Mouse (Mus musculus): ENCODE measurements at regions not wholly inside any gene's neighbourhood (a gene's known extent, or its start where the extent isn't known, plus 50 kb on each side); places are given as distances from the start of the nearest gene placed in this dataset.

DNA sequence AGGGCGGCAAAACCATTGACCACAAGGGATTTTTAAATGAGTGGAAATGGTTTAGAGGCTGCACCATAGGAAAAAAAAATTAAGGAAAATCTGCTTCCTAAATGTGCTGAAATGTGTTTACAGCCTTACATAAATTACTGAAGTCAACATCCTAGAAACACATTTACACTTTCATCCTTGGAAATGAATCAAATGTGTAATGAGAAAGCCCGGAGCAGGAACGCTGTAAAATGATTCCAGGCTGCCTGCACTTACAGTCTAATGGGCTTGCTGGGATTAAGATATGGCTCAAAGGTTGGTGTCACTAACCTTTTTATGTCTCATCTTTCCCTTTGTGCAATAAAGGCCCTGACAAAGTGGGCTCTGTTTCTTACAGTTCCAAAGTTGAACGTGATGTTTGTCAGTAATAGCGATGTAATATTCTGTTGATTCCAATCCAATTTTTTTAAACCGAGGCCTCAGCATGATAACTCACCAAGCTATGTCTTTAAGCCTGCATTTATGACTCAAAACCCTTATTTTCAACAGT lies 172.1 kb upstream of the B3gat2 start:
- no peak for DNase-seq (ENCODE audit: low spot score in 2 of 2)

GRCm38 (mm10) chr1:23602710-23603291 lies 158.8 kb upstream of the B3gat2 start:
- no peak for DNase-seq (ENCODE audit: low spot score in 2 of 2)

DNA sequence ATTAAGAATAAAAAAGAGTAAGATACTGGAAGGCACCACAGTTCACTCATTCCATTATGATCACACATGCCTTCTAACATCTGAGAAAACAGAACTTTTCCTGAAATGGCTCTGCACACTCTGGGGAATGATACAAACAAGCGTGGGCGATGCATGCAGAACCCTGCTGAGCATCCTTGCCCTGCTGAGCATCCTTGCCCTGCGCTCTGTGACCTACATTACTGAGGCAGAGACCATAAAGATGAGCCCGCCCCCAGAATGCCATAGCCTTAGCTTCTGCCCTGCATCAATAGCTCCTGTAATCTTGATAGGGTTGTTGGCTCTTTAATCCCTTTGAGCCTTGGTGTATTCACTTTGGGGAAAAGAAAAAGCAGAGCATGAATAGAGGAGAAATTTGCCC lies 132.2 kb upstream of the B3gat2 start:
- DNase-seq (ENCODE audit: low spot score in 2 of 2) = no peak

DNA sequence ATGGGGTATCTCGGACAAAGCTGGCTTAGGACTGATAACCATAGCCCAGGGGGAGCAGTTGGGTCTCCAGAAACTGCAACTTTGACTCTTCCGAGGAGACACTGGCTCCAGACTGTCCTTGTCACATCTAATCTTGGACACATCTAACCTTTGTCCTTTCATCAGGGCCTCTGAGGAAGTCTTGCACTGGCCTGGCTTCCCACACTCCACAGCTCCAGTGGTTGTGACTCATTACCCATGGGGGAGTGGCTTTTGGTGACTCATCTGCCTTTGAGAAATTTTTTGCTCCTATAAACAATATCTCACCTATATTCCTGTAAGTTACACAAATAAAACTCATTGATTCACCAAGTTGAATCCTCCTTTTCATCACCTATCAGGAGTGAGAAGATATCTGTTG lies 116.5 kb upstream of the B3gat2 start:
- DNase-seq (ENCODE audit: low spot score in 2 of 2) = no peak

GRCm38 (mm10) chr1:23648875-23649506 lies 112.6 kb upstream of the B3gat2 start:
- no peak for DNase-seq (ENCODE audit: low spot score in 2 of 2)

- DNase-seq (ENCODE audit: low spot score in 2 of 2) = no peak
Observed at GRCm38 (mm10) chr1:23649886-23650285, 111.7 kb upstream of the B3gat2 start.

DNA sequence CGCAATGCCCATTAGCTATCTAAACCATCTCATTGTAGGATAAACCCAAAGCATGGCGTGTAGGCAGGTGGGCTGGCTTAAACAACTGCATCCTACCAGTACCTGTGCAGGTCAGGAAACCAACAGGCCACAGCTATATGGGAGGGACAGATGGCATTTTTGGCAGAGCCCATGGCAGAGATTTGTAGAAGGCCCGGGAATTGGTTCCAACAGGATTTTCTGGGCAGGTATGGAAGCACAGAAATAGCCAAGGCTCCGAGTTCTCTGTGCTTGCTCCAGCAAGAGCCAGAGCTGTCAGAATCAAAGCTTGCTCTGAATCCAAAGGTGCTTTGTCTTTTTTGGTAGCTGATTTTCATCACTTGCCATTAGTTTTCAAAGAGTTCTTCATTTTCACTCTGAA lies 107.9 kb upstream of the B3gat2 start:
- no peak for DNase-seq (ENCODE audit: low spot score in 2 of 2)

DNA sequence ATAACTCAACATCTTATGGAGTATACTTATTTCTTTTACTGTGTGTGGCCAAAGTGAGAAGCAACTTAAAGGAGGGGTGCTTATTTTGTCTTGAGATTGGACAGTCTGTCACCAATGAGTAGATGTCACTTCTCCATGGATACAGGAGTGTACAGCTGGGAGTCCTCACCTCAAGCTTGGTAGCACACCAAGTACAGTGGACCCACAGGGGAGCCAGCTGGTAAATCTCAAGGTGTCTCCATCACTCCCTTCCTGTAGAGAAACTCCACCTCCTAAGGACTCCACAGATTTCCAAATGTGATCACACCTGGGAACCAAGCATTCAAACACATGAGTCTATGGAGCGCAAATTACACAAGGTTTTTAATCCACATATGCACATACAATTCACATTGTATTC lies 105.8 kb upstream of the B3gat2 start:
- DNase-seq (ENCODE audit: low spot score in 2 of 2) = no peak

DNA sequence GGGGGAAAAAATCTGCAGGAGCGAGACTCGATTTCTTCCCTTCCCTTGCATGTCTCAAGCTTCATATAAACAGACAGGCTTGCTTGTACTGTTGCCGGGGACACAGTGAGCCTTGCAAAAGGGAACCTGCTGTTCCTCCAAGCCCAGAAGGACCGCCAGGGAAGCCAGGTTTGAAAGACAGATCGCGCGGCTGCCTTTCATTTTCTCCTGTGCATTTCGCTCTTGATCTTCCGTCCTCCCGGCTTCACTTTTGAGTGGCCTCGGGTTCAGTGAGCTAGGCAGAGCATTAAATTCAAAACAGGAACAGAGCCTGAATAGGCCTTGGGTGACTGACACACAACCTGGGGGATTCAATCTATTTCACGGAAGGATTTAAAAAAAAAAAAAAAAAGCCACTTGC lies 105.3 kb upstream of the B3gat2 start:
- DNase-seq (ENCODE audit: low spot score in 2 of 2) = no peak

- no peak for DNase-seq (ENCODE audit: low spot score in 2 of 2)
Observed at GRCm38 (mm10) chr1:23656718-23657117, 104.8 kb upstream of the B3gat2 start.

DNA sequence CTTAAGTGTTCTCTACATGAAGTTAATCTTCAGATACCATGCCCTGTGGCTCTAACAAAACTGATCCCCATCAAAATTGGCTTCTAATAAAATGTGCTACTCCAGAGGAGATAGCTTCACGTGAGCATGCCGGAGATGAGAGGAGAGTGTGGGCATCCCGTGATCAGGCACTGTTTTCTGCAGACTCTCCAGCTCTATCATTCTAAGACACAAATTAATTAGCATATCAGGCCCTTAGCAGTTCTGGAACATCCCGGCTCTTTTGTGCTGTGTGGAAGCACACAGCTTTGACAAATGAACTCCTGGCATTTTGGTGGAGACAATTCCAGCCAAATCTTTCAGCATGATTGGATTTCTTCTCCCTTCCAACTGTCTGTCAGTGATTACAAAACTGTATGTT lies 91.0 kb upstream of the B3gat2 start:
- DNase-seq (ENCODE audit: low spot score in 2 of 2) = no peak

GRCm38 (mm10) chr1:23674357-23674756 lies 87.2 kb upstream of the B3gat2 start:
- DNase-seq (ENCODE audit: low spot score in 2 of 2) = no peak

DNA sequence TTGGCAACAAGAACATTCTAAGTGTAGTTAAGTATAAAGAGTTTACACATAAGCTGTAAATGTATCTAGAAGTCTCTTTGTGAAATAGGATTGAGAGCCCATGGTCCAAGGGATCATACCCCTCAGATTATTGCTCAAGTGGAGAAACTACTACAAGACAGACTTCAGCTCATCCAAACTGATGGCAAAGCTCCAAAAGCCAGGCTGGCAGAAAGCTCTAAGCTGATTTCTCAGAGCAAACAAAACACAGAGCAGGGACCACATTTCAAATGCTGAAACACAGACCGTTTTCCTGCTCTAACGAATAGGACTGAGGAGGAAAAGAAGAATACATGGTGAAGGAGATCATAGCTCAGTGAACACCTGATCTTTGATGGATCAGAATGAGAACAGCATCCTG lies 85.3 kb upstream of the B3gat2 start:
- DNase-seq (ENCODE audit: low spot score in 2 of 2) = no peak

GRCm38 (mm10) chr1:23689398-23689797 lies 72.2 kb upstream of the B3gat2 start:
- DNase-seq (ENCODE audit: low spot score in 2 of 2) = no peak

DNA sequence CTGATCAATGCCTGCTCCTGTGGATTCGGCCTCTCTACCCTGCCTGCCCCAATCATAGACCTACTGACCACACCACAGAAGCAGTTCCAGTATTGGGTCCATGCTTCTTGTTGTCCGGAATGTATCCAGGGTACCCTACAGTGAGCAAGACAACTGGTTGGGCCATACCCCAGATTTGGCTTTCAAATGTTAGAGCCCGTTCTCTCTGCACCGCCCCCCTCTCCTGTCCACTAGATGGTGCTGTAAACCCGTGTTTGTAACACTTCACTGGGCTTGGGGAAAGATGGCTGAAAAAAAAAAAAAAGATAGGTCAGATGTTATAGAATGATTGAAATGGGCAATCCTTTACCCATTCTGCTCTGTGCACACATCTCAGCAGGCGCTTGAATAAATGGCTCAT lies 56.1 kb upstream of the B3gat2 start:
- DNase-seq (ENCODE audit: low spot score in 2 of 2) = peak; percentile 2 to 21

- DNase-seq (ENCODE audit: low spot score in 2 of 2) = no peak
Observed at GRCm38 (mm10) chr1:23706450-23706849, 55.1 kb upstream of the B3gat2 start.
